Mouse (Mus musculus) G1E-ER4 (cell line): Measurements from ENCODE around the gene Lhx3. TPM values are rescaled to one million over a fixed set of nuclear protein-coding genes. Genes with fewer than 3 reads are reported as not detected.

Source experiments
- GATA1 ChIP-seq: IDR thresholded peaks from one replicate; pipeline ENCODE4 v1.8.0; 2012; ENCODE audit warnings: low read length, inconsistent platforms
- polyA plus RNA-seq: library from polyadenylated mRNA; stranded (reverse); fragments of >175 nt; gene quantifications from 2 replicates; pipeline ENCODE4 v1.2.3, GENCODE M21; 2012

The Lhx3 gene
- polyA plus RNA-seq, 1 experiment: 0.12 TPM

DNA sequence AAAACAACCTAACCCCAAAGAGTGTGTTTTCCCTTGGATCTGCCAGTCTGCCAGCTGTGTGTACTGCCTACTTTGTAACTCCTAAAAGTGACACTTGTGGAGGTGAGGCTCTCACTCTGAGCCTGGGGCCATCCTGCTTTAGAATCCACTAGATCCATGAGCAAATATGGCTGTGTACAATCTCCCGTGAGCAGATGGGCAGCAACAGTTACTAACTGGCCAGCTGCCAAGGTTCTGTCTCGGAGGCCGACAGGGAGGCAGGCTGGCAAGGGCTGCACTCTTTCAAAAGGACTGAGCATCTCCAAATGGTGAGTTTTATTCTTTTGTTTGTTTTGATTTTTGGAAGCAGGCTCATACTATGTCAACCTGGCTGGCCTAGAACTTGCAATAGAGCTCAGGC is 6.4 kb upstream of the Lhx3 start:
- TF ChIP-seq GATA1: no peak

DNA sequence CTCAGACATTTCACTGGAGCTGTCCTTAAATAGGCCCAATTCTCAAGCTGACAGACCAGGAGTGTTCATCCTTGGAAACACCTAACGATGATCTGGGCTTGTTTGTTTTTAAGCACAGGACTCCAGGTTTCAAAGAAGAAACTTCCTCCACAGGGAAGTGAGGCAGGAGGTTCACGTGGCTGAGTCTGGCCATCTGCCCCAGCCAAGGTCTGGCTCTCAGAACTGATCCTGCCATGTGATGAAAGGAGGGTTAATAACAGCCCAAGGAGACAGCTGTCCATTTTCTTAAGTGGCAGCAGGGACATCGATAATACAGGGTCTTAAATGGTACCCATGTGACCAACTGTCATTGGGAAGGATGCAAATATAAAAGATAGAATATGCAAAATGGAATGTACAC is 1.5 kb upstream of the Lhx3 start:
- no peak for TF ChIP-seq GATA1

DNA sequence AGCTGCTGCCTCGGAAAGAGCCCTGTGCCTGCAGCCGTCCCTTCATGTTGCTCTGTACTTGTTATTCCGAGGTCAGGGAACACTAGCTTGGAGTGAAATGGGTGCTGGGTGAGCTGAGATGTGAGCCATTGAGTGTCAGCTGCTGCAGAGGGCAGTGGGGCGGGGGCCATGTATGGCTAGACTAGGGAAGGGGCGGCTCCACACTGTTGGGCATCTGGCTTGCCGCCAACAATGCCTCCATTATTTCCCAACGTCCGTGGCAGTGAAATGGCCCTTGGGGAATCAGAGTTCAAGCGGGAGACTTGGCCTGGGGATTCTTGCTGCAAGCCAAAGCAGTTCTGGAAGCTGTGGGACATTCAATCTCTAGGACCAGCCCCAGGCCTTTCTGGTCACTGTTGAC is 530 bp downstream of the Lhx3 start:
- no peak for TF ChIP-seq GATA1

DNA sequence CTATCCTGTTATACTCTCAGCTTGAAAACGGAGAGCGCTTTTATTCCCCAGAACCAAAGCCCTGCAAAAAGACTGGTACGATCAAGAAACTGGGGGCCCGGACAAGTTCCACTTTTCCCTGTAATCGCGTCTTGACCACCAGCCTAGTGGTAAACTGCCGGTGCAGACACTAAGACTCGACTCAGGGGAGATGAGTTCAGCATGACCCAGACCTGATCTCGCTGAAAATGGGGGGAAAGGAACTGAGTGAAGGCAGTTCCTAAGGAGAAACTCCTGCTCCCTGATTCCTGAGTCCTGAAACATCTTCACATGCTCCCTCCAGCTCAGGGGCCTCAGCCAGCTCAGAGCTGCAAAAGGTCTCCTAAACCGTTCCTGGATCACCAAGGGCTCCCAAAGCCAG is 2.3 kb downstream of the Lhx3 start:
- no peak for TF ChIP-seq GATA1

DNA sequence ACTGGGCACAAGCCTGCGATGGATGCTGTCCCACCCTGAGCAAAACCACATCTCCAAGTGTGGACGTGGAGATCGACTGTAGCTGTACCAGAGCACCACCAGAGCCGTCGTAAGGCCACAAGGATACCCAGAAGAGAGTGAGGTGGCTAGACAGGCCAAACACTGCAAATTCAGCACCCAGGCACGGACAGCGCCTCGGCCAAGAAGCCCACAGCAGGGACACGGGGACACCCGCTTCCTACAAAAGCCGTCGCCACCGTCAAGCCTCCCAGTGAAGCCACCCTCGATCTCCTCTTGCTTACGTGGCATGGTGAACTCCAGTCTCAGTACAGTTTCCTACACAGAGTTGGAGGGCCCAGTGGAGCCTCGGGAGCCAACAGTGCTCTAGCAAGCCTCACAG is 3.0 kb downstream of the Lhx3 start:
- no peak for TF ChIP-seq GATA1

DNA sequence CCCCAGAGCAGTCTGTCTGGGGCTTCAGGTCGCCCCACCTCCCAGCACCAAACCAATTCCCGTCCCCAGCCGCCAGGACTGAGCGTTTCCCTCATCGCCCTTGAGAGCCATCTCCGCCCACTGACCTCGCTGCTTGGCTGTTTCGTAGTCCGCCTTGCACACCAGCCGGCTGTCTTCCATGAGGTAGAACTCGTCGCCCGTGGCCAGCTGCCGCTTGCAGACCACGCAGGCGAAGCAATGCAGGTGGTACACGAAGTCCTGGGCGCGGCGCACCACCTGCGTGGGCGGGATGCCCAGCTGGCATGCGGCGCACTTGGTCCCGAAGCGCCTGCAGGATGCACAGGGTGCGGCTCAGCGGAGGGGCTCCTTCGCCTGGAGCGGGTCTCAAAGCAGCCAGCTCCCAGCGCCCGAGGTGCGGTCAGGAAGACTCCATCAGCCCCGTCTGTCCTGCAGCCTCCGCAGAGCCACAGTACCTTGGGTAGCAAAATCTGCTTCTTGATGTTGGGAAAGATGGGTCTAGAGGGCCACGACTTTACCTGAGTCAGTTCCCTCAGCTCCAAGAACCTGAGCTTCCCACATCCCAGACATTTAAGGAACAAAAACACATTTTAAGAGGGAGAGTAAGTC is 5.1 kb downstream of the Lhx3 start:
- no peak for TF ChIP-seq GATA1

DNA sequence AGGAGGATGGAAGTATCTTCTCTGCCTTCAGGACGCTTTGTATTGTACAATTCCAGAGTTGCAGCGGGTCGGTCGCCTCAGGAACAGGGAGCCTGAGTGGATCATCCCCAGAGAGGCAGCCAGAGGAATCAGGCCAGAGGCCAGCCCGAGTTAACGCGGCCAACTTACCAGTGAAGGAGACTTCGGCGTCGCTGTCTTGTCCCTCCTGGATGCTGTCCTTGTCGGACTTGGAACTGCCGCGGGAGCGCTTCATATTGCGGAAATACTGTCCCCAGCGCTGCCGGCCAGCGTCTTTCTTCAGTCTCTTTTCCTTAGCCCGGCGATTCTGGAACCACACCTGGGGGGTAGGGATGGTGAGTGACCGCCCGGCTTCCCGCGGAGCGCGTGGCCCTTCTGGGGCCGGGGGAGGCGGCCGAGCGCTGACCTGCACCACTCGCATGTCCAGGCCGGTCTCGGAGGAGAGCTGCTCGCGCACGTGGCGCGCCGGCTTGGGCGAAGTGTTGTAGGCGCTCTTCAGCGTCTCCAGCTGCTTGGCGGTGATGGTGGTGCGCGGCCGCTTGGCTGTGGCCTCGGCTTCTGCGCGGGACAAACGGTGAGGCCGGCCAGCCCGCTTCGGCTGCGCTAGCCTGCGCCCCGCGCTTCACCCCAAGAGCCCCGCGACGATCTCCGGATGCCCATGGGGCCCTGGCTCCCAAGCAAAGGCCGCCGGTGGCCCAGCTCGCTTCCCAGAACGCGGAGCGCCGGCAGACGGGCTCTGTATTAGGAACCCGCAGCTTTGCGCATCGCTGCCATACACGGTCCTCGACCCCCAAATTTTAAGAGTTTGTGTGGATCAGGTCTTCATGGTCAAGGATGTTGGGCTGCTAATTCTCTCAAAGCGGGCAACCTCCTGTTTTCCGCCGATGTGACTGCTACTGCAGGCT is 5.9 kb downstream of the Lhx3 start:
- TF ChIP-seq GATA1: no peak

DNA sequence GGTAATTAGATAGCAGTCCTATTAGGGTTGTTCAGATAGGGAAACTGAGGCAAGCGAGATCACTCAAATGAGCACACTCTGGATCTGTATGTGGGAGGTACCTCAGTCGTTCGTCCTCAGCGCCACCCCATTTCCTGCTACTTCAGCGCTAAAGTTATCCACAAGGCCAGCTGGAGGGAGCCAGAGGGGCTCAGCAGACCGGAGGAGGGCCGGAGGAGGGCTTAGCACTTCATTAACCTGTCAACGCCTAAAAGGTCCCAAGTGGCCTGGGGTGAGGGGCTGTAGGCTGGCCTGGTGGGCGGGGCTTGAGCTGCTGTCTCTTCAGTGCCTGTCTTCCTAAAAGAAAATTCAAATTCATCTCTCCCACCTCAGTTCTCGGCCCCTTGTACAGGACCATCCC is 9.6 kb downstream of the Lhx3 start:
- no peak for TF ChIP-seq GATA1

DNA sequence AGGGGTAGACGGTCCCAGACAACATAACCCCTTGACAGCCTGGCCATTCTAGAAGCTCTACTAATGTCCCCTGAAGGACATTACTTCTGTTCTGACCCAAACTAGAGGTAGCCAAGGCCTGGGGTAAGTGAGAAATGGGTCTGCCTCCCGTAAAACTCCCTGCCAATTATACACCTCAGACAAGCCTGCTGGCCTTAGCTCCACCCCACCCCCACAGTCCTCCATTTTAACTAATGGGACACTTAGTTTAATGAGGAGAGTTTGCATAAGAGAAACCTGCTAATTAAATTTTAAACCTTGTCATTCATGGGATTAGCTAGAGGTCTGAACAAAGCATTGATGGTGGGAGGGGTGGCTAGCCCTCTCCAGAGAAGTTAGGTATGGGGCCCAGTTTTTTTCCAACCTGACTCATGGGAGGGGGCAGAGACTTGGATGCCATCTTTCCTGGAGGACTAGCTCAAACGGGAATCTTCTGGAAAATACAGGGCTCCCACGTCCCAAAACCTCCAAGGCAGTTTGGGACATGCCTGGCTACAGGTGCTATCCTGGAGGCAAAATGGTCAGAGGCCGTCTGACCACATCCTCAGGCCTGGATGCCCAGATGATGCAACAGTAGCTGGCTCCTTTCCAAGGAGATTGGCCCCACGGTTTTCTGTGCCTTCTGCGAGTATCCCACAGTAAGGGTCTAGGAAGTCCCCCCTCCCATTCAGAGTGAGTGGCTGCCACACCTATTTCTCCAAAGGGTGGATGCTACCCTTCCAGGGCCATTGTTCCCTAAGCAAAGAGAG is 13.3 kb downstream of the Lhx3 start:
- no peak for TF ChIP-seq GATA1

DNA sequence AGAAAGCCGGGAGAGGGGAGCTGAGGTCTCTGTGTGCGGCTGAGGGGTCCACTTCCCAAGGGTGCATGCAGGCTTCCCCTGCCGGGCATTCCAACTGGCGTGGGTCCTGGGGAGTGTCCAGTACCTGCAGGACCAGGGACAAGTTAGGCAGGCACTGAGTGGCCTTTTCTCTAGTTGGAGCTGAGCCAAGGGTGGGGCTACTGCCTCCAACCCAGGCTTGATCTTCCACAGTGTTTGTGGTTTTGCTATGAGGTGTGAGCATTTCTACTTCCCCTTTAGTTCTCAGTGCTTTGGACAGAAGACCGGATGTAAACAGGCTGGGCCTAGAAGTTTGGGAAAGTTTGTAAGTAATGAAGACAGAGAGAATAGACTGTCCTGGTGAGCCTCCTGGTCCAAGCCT is 19.6 kb downstream of the Lhx3 start:
- TF ChIP-seq GATA1: no peak

DNA sequence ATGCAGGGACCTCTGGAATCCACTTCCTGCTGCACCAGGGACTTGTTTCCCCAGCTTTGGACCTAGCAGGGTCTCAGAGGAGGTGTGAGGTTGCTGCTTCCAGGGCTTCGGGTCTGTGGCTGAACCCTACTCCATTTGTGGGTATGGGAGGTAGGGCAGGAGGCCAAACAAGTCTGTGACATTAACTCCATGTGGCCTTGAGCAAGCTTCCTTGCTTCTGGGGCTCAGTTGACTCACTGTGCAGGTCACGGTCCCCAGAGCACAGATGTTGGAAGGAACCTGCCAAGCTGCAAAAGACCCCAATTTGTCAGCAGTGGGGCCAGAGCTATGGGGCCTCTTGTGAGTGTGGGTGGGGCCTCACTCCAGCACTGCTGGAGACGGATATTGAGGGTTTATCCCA is 23.7 kb downstream of the Lhx3 start:
- TF ChIP-seq GATA1: no peak

DNA sequence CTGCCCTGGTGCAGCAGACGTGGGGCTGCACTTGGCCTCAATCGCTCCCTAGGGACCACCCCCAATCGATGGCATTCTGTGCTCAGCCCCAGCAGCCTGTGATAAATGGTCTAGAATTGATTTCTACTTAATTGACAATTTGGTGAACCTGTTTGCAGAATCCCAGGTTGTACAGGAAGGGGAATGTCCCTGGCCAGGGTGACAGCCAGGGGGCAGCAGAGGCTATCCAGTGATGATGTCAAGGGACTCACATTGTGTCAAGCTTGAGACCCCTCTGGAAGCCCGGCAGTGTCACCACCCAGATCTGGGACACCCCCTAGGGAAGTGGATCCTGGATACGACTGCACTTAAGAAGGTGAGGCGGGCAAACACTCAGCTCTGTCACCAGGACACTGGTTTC is 25.4 kb downstream of the Lhx3 start:
- no peak for TF ChIP-seq GATA1

DNA sequence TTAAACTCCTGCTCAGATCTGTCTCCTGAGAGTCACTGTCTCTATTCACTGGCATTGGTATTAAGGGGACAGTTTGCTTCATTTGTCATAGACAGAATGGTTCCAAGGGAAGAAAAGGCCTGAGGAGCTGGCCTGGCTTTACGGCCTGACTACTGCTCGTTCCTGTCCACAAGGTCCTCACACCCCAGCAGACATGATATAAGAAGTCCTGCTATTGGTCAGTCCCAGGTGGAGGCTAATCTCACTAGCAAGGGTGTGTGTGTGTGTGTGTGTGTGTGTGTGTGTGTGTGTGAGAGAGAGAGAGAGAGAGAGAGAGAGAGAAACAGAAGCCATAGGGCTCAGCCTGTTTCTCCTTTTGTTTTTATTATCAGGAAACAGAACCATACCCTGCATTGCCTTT is 30.9 kb downstream of the Lhx3 start:
- TF ChIP-seq GATA1: no peak

DNA sequence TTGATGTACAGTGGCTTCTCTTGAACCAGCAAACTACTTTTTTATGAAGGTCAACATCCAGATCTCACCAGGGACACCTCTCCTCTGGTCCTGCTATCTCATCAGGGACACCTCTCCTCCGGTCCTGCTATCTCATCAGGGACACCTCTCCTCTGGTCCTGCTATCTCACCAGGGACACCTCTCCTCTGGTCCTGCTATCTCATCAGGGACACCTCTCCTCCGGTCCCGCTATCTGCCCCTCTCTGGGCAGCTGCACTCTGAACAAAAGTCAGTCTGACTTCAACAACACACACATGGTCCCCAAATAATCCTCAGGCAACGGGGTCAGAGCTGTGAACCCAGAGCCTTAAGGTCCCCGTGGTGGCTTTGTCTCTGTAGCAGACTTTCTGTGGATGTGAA is 31.4 kb downstream of the Lhx3 start:
- TF ChIP-seq GATA1: no peak

DNA sequence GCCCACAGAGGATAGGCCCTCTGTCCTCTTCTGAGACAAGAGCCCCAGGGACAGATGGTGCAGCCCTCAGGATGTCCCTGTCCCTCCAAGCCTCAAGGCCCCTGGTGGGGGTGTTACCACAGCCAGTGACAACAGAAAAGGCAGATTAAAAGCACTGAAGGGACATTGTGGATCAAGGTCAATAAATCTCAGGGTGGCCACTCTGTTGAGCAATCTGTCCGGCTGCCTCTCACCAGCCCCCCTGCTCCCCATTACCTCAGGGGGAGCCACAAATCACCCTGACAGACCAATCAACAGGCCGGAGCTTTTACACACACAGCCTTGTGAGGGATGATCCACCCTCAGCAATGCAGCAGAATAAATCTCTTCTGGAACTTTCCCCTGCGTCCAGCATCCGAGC is 32.9 kb downstream of the Lhx3 start:
- no peak for TF ChIP-seq GATA1

DNA sequence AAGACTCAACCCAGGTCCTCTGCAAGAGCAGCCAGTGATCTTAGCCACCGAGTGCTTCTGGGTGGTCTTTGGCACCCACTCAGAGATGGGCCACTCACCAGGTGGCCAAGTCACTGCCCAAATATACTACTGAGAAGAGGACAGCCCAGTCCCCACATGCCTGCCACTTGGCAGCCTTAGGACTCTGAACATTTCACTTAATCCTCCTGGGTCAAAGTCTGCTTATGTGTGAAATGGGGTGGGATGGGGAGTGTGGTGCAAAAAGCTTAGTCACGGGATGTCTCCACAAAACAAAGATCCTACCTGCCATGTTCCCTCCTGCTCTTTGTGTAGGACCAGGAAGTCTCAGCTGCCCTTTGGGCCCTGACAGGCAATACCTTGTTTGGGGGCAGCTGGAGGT is 35.9 kb downstream of the Lhx3 start:
- no peak for TF ChIP-seq GATA1

DNA sequence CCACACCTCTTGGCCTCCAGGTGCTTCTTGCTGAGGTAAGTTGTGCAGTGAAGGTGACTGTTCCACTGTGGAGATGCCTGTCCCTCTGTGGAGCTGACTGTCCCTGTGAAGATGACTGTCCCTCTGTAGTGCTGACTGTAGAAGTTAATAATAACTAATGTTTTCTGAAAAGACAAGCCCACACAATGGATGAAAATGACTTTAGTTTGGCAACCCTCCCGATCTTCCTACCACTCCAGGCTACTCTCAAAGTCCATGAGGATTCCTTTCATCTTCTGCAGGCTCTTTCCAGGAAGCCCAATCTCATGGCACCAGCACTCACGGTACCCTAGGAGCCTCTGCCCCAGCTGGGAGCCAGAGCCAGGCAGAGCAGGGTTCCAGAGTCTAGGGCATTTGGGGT is 37.7 kb downstream of the Lhx3 start:
- no peak for TF ChIP-seq GATA1
